9 mouse cellular contexts compared by ENCODE assay signal in the genomic region with DNA sequence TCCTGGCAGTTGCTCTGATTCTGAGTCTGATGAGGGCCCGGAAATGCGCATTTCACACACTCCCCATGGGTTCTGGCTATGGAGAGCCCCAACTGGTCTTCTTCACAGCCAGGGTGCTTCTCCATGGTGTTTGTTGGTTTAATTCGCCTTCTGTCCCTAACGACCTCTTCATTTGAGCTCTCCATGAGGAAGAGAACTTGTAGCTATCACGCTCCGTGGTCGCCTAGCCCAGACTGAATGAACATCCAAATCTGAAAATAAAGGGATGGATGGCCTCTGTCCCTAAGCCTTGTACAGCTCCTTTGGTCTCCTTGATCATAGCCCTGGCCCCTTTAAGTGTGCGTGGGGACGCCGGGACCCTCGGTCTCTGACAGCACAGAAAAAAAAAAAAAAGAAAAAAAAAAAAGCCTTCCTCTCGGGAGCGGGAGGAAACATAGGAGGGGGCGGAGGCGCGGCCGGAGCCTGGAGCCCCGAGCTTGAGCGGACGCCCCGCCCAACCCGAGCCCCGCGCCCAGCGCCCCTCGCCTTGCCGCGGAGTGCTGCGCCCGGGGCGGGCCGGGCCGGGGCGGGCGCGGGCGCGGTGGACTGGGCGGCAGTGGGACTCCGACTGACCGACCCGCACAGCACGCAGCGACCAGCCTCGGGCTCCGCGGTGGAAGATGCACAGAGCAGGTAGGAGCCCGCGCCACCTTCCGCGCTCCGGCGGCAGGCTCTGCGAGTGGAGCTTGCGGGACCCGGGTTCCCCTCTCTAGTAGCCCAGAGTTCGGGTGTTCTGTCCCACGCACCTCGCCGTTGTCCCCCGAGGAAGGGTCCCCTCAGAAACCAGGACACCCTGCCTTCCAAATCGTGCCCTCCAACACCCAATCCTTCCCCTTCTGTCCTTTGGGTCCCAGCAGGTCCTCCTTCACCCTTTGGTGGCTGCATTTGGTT. TPM values are rescaled to one million over a fixed set of nuclear protein-coding genes. Genes with fewer than 3 reads are reported as not detected.
DNase-seq lines count a peak whose midpoint lies in the region; ATAC-seq lines count a peak whose summit lies in the region.
"Had no signal": no experiment of that assay in that cellular context is flagged by ENCODE, and none has a peak within 500 bp of the region (broad histone marks: within the 10 kb centered on the region; RNA-seq: fewer than 3 reads in every experiment).

A gene (plus strand): TSS at position 508 of the 930 bp plus-strand sequence.

- peak; percentile 15 to 16 for DNase-seq in cerebellum, postnatal 36 days
- DNase-seq in cerebellum, adult 11-12 months, result no peak
- peak; percentile 36 for DNase-seq in heart, adult 8-10 months (ENCODE audit: low spot score)
- peak; percentile 72 for DNase-seq in lung, postnatal 10 days
- DNase-seq in testis, postnatal 10 days (ENCODE audit: low spot score), result peak; percentile 54
- no peak for DNase-seq in T-cell, adult 2 months (ENCODE audit: low spot score)

- ATAC-seq in kidney, embryonic 15.5 days (replicated peaks; ENCODE audit: low FRiP score), result peak; percentile 79

- WGBS in kidney, embryonic 15.5 days, result under 1% methylated on average over 61 of the region's 62 CpGs

- no peaks in the 10 kb centered on the region for H3K9me3 ChIP-seq in kidney, embryonic 15.5 days (replicated peaks)

- H3K4me3 ChIP-seq in brown adipose tissue, adult 24 weeks (ENCODE audit: insufficient read depth, low read depth, low read length), result peak within 1 kb of the TSS; percentile 71
- peak within 1 kb of the TSS; percentile 61 for H3K4me3 ChIP-seq in kidney, embryonic 15.5 days (replicated peaks)

- H3K27me3 ChIP-seq in kidney, embryonic 15.5 days, result peaks cover 51% of the 10 kb centered on the region

- H3K4me2 ChIP-seq in kidney, embryonic 15.5 days, result peak within 1 kb of the TSS; percentile 82

- peak within 1 kb of the TSS; percentile 97 for H3K27ac ChIP-seq in brown adipose tissue, adult 24 weeks (replicated peaks; ENCODE audit: low read depth, low read length)
- H3K27ac ChIP-seq in kidney, embryonic 15.5 days, result peak within 1 kb of the TSS; percentile 60

- peaks cover 21% of the 10 kb centered on the region for H3K4me1 ChIP-seq in brown adipose tissue, adult 24 weeks (ENCODE audit: control insufficient read depth, insufficient read depth, insufficient read length, low read length)
- peaks cover 34% of the 10 kb centered on the region for H3K4me1 ChIP-seq in kidney, embryonic 15.5 days

- no peaks in the 10 kb centered on the region for H3K36me3 ChIP-seq in kidney, embryonic 15.5 days

- peak within 1 kb of the TSS; percentile 60 for H3K9ac ChIP-seq in kidney, embryonic 15.5 days

RNA-seq across cellular contexts. Expression of the gene that starts here (rescaled TPM):
- 3.8 and 8.7 TPM in 2 replicates for polyA plus RNA-seq in brown adipose tissue, adult 24 weeks (2012; ENCODE audit: insufficient read depth, insufficient read length, missing spikeins)
- total RNA-seq in heart, adult 8-10 months (2022), result 10 to 100 TPM; 18.1 to 25.7 (median 20.8) TPM
- polyA plus RNA-seq in kidney, embryonic 15.5 days (2015; fragmentation: Nextera tagmentation; extraction: Ambion mirVana), result 18.1 and 18.7 TPM in 2 replicates
- polyA plus RNA-seq: C2C12 had no signal

Comparison
In these comparisons a context has a peak if more than half of its experiments do, and no peak if none do; other contexts are left out.
1. DNase-seq: peak in cerebellum, postnatal 36 days (2 of 2), heart, adult 8-10 months (single experiment), lung, postnatal 10 days (single experiment) and testis, postnatal 10 days (single experiment); none in cerebellum, adult 11-12 months (single experiment) and T-cell, adult 2 months (single experiment).